Mouse (Mus musculus): ENCODE measurements around the gene Myh10. TPM values are rescaled to one million over a fixed set of nuclear protein-coding genes. Genes with fewer than 3 reads are reported as not detected.

The Myh10 gene
- polyA plus RNA-seq, 1 experiment from 2014 or later: 8.0 TPM

DNA sequence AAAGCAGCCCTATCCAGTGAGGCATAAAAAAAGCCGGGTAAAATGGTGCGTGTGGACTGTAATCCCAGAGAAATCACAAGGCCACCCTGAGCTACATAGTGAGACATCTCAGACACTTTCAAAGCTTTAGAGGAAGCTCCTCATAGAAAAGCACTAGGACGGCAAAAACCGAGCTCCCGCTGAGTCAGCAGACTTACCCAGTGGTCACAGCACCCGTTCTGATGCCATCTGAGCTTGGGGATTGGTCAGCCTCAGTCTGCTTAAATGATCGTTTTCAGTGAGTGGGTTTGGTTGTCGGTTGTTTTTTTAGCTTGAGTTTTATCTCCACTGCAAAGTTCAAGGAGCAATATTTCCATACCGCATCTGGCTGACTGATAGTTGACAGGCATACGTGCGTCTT, 86.6 kb downstream of the Myh10 start:
- Histone ChIP-seq H3K4me1 (ENCODE audit: insufficient read depth) (no peaks in the 10 kb centered on the region), H3K9me3 (ENCODE audit: low read length) (no peaks in the 10 kb centered on the region), H3K27me3 (ENCODE audit: insufficient read depth, low read length) (no peaks in the 10 kb centered on the region), H3K4me3 (ENCODE audit: low read depth, low read length) (no peak overlapping the region), H3K9ac (replicated peaks) (no peak overlapping the region), H3K27ac (ENCODE audit: low read depth) (no peak overlapping the region), H3K4me2 (ENCODE audit: low read depth, low read length) (no peak overlapping the region), H3K36me3 (replicated peaks; ENCODE audit: insufficient read depth, low read length) (0 out of 2 replicates have a peak, but pooled peaks cover 5% of the 10 kb centered on the region)
- ATAC-seq (no peak), DNase-seq (no peak)
- 70% methylated on average over 11 of the region's 11 CpGs for WGBS (ENCODE audit: insufficient replicate concordance)
- TF ChIP-seq CTCF (IDR thresholded peaks at IDR 0.05; ENCODE audit: low read depth) (no peak), EP300 (IDR thresholded peaks at IDR 0.05; ENCODE audit: low read depth) (no peak)

DNA sequence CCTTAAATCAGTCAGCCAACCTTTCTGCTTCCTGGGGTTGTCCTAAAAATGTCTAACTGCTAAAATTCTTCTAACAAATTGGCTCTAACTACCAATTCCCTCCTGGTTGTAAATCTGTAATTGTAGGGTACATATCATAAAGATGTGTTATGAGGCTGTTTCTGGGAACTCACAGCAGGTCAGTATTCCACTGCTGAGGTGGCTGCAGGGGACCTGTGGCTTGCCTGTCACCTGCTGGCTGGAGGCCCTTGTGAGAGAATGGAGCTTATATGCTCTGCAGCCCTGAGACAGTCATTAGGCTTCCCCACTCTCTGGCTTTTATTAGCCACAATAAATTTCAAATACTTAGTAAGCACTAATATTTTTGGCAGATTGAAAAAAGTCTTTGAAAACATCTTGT, 87.5 kb downstream of the Myh10 start:
- Histone ChIP-seq H3K27ac (ENCODE audit: low read depth) (no peak overlapping the region), H3K9ac (replicated peaks) (no peak overlapping the region), H3K9me3 (ENCODE audit: low read length) (no peaks in the 10 kb centered on the region), H3K27me3 (ENCODE audit: insufficient read depth, low read length) (no peaks in the 10 kb centered on the region), H3K4me1 (ENCODE audit: insufficient read depth) (no peaks in the 10 kb centered on the region), H3K4me3 (ENCODE audit: low read depth, low read length) (no peak overlapping the region), H3K36me3 (replicated peaks; ENCODE audit: insufficient read depth, low read length) (0 out of 2 replicates have a peak, but pooled peaks cover 5% of the 10 kb centered on the region), H3K4me2 (ENCODE audit: low read depth, low read length) (no peak overlapping the region)
- ATAC-seq (no peak), DNase-seq (no peak)
- TF ChIP-seq CTCF (IDR thresholded peaks at IDR 0.05; ENCODE audit: low read depth): no peak
- TF ChIP-seq EP300 (IDR thresholded peaks at IDR 0.05; ENCODE audit: low read depth): no peak

DNA sequence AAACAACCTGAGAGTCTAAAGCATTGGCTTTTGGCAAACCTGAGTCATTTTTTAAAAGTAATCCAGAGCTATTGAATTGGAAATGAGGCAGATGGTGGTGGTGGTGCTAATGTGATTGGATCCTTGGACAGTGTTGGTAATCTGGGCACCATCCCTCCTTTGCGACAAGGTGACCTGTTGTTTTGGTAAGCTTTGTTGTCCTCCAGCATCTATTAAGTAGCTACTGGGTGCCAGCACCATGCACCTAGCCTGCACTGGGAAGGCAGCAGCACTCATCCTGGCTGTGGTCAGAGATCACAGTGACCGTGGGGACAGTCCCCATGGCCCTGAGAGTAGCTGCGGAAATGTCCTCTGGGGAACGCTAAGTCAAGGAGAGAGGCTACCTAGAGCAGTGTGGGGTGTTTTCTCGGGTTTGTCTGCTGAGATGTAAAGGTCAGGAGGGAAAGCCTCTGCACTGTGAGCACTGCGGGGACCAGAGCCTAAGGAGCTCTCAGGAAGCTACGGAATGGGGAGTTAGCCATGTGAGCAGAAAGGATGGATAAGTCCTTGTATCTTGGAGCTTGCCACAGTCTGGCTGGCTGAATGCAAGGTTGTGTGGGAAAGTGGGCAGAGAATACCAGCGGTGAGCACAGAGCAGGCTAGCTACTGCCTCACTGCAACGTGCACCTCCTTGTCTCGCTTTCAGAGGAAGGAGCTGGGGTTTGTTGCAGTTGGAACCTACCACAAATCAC, 88.5 kb downstream of the Myh10 start:
- Histone ChIP-seq H3K4me1 (ENCODE audit: insufficient read depth) (no peaks in the 10 kb centered on the region), H3K27ac (ENCODE audit: low read depth) (no peak overlapping the region), H3K4me3 (ENCODE audit: low read depth, low read length) (no peak overlapping the region), H3K27me3 (ENCODE audit: insufficient read depth, low read length) (no peaks in the 10 kb centered on the region), H3K36me3 (replicated peaks; ENCODE audit: insufficient read depth, low read length) (peaks cover 7% of the 10 kb centered on the region), H3K4me2 (ENCODE audit: low read depth, low read length) (no peak overlapping the region), H3K9me3 (ENCODE audit: low read length) (no peaks in the 10 kb centered on the region), H3K9ac (replicated peaks) (no peak overlapping the region)
- TF ChIP-seq EP300 (IDR thresholded peaks at IDR 0.05; ENCODE audit: low read depth) (no peak), CTCF (IDR thresholded peaks at IDR 0.05; ENCODE audit: low read depth) (no peak)
- no peak for DNase-seq
- WGBS (ENCODE audit: insufficient replicate concordance): 81% methylated on average over 10 of the region's 10 CpGs
- ATAC-seq: no peak

DNA sequence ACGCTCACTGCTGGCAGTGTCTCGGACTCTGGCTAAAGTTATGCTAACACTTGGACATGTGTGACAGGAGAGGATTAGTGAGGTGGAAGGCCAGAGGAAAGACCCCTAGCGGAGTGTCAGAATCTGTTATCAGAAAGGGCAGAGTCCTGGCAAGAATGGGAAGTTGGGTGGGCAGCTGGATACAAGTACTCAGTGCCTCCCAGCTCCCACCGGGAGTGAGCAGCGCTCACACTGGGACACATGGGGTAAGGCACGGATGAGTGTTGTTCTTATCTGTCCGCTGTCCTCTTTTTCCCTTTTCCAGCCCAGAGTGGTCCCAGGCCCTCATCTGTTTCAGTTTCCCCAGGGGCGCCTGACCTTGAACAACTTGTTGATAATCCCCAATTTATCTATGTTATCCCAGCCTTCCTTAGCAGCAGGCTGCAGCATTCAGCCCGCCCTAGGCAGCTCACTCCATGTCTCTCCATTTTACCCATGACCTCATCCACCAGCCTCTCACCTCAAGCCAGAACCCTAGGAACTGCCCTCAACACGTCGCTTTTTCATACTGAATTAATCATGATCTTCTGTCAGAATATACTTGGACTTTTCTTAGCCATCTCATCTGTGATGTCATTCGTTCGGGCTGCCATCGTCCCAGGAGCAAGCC, 89.2 kb downstream of the Myh10 start:
- no peaks in the 10 kb centered on the region for H3K9me3 ChIP-seq (ENCODE audit: low read length)
- ATAC-seq (no peak), DNase-seq (no peak)
- 80% methylated on average over 14 of the region's 14 CpGs for WGBS (ENCODE audit: insufficient replicate concordance)
- H3K27me3 ChIP-seq (ENCODE audit: insufficient read depth, low read length): no peaks in the 10 kb centered on the region
- no peak overlapping the region for H3K27ac ChIP-seq (ENCODE audit: low read depth)
- TF ChIP-seq EP300 (IDR thresholded peaks at IDR 0.05; ENCODE audit: low read depth) (no peak), CTCF (IDR thresholded peaks at IDR 0.05; ENCODE audit: low read depth) (no peak)
- H3K4me1 ChIP-seq (ENCODE audit: insufficient read depth): no peaks in the 10 kb centered on the region
- no peak overlapping the region for H3K4me2 ChIP-seq (ENCODE audit: low read depth, low read length)
- H3K4me3 ChIP-seq (ENCODE audit: low read depth, low read length): no peak overlapping the region
- peaks cover 13% of the 10 kb centered on the region for H3K36me3 ChIP-seq (replicated peaks; ENCODE audit: insufficient read depth, low read length)
- H3K9ac ChIP-seq (replicated peaks): no peak overlapping the region

DNA sequence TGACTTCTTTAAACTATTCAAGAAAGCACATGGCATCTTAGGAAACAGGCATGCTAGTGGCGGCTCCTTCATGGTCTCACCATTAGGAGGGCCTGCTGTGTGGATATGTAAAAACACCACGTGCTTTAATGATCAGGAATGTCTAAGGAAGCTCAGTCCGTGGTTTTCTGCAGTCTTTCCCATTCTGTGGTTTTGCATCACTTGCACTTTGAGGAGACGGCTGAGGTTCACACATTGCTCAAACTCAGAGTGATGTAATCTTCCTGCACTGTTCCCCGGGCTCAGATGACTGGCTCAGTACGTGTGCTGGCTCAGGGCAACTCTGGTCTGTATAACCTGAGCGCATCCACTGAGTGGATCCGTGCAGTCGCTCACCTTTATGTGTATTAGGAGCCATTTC, 91.0 kb downstream of the Myh10 start:
- Histone ChIP-seq H3K36me3 (replicated peaks; ENCODE audit: insufficient read depth, low read length) (peaks cover 15% of the 10 kb centered on the region), H3K9me3 (ENCODE audit: low read length) (no peaks in the 10 kb centered on the region), H3K4me3 (ENCODE audit: low read depth, low read length) (no peak overlapping the region), H3K4me1 (ENCODE audit: insufficient read depth) (no peaks in the 10 kb centered on the region), H3K4me2 (ENCODE audit: low read depth, low read length) (no peak overlapping the region), H3K27me3 (ENCODE audit: insufficient read depth, low read length) (no peaks in the 10 kb centered on the region), H3K27ac (ENCODE audit: low read depth) (no peak overlapping the region), H3K9ac (replicated peaks) (no peak overlapping the region)
- TF ChIP-seq EP300 (IDR thresholded peaks at IDR 0.05; ENCODE audit: low read depth) (no peak), CTCF (IDR thresholded peaks at IDR 0.05; ENCODE audit: low read depth) (no peak)
- 59% methylated on average over 9 of the region's 9 CpGs for WGBS (ENCODE audit: insufficient replicate concordance)
- no peak for DNase-seq
- 0 out of 2 replicates have a peak, but pooled peaks have one; percentile 36 for ATAC-seq

DNA sequence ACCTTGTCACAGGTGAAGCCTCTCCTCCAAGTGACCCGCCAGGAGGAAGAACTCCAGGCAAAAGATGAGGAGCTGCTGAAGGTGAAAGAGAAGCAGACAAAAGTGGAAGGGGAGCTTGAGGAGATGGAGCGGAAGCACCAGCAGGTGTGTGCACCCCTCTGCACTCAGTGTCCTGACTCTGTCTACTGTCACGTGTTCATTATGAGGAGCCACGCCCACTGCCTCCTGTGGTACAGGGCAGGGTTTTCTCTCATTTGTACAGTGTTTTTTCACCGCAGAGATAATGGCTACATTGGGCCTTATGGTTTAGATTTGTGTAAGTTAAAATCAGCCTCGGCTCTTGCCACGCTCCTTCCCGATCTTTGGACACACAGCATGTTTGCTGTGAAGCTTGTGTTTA, 94.5 kb downstream of the Myh10 start:
- 68% methylated on average over 8 of the region's 8 CpGs for WGBS (ENCODE audit: insufficient replicate concordance)
- Histone ChIP-seq H3K9ac (replicated peaks) (no peak overlapping the region), H3K9me3 (ENCODE audit: low read length) (no peaks in the 10 kb centered on the region), H3K27ac (ENCODE audit: low read depth) (no peak overlapping the region), H3K4me1 (ENCODE audit: insufficient read depth) (no peaks in the 10 kb centered on the region), H3K4me3 (ENCODE audit: low read depth, low read length) (no peak overlapping the region), H3K36me3 (replicated peaks; ENCODE audit: insufficient read depth, low read length) (peaks cover 23% of the 10 kb centered on the region), H3K4me2 (ENCODE audit: low read depth, low read length) (no peak overlapping the region), H3K27me3 (ENCODE audit: insufficient read depth, low read length) (no peaks in the 10 kb centered on the region)
- no peak for ATAC-seq
- no peak for DNase-seq
- TF ChIP-seq EP300 (IDR thresholded peaks at IDR 0.05; ENCODE audit: low read depth) (no peak), CTCF (IDR thresholded peaks at IDR 0.05; ENCODE audit: low read depth) (no peak)
